Mouse (Mus musculus): ENCODE measurements around the gene Selenom. TPM values are rescaled to one million over a fixed set of nuclear protein-coding genes. Genes with fewer than 3 reads are reported as not detected.

Gene Selenom
- polyA plus RNA-seq, 1 experiment from 2014 or later, result 42.0 TPM

GRCm38 (mm10) chr11:3566018-3566417 is 51.5 kb downstream of the Selenom start:
- Histone ChIP-seq H3K27ac (ENCODE audit: low read depth, low read length) (no peak overlapping the region), H3K9ac (ENCODE audit: low read length) (no peak overlapping the region), H3K4me1 (ENCODE audit: control insufficient read depth, insufficient read depth, low read length) (no peaks in the 10 kb centered on the region), H3K4me2 (ENCODE audit: low read length) (no peak overlapping the region), H3K36me3 (ENCODE audit: control insufficient read depth, insufficient read depth, low read length) (no peaks in the 10 kb centered on the region), H3K4me3 (ENCODE audit: low read depth, low read length) (no peak overlapping the region), H3K27me3 (replicated peaks; ENCODE audit: control insufficient read depth, insufficient read depth, low read length) (no peaks in the 10 kb centered on the region), H3K9me3 (replicated peaks; ENCODE audit: control insufficient read depth, low read length) (no peaks in the 10 kb centered on the region)
- 77% methylated on average over 4 of the region's 4 CpGs for WGBS
- DNase-seq (ENCODE audit: low spot score) (no peak), ATAC-seq (no peak)

Other genes with a start within 250 kb of the Selenom start
- gene Drg1, start 248.3 kb upstream of the Selenom start, polyA plus RNA-seq (2014; fragmentation: Nextera tagmentation; extraction: Ambion mirVana), result 274 and 283 TPM in 2 replicates
- gene Patz1, start 225.8 kb upstream of the Selenom start, polyA plus RNA-seq (2014; fragmentation: Nextera tagmentation; extraction: Ambion mirVana), result 61.7 and 62.0 TPM in 2 replicates
- 27.8 TPM in 2 replicates for gene Pik3ip1, start 184.3 kb upstream of the Selenom start, polyA plus RNA-seq (2014; fragmentation: Nextera tagmentation; extraction: Ambion mirVana)
- 88.4 and 102 TPM in 2 replicates for gene Limk2, start 105.5 kb upstream of the Selenom start, polyA plus RNA-seq (2014; fragmentation: Nextera tagmentation; extraction: Ambion mirVana)
- gene Rnf185, start 62.3 kb upstream of the Selenom start, polyA plus RNA-seq (2014; fragmentation: Nextera tagmentation; extraction: Ambion mirVana), result 52.3 and 56.2 TPM in 2 replicates
- gene Pla2g3, start 26.4 kb upstream of the Selenom start, polyA plus RNA-seq (2014; fragmentation: Nextera tagmentation; extraction: Ambion mirVana), result 0.44 and 0.59 TPM in 2 replicates
- 1.4 and 2.1 TPM in 2 replicates for gene Inpp5j, start 9.9 kb upstream of the Selenom start, polyA plus RNA-seq (2014; fragmentation: Nextera tagmentation; extraction: Ambion mirVana)
- gene Smtn, start 25.9 kb downstream of the Selenom start, polyA plus RNA-seq (2014; fragmentation: Nextera tagmentation; extraction: Ambion mirVana), result 11.6 and 16.4 TPM in 2 replicates
- gene Morc2a, start 134.5 kb downstream of the Selenom start, polyA plus RNA-seq (2014; fragmentation: Nextera tagmentation; extraction: Ambion mirVana), result 25.1 and 29.8 TPM in 2 replicates